Mouse (Mus musculus): ENCODE measurements around the gene Gm8024. TPM values are rescaled to one million over a fixed set of nuclear protein-coding genes. Genes with fewer than 3 reads are reported as not detected.

Gm8024 gene
- not detected for polyA plus RNA-seq (2017; shearing (Covaris generic))

DNA sequence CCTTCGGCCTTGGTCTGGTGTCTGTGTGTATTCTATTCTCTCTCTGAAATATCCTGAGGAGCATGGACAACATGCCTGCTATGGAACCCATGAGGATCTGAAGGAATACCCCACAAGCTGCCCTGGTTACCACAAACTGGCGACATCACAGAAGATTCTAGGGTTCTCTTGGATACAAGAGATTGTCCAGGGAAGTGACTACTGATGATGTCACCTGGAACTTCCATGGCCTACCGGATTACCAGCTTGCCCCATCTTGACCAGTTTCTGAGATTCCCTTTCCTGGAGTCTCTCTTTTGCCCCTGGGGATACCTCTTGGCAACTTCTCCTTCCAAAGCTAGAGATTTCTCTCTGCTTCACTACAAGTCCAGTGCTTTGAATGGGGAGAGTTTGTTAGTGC is at the start of gene Gm8024:
Gm8024 (minus strand) TSS at position 101 of the 400 bp plus-strand sequence.

DNA sequence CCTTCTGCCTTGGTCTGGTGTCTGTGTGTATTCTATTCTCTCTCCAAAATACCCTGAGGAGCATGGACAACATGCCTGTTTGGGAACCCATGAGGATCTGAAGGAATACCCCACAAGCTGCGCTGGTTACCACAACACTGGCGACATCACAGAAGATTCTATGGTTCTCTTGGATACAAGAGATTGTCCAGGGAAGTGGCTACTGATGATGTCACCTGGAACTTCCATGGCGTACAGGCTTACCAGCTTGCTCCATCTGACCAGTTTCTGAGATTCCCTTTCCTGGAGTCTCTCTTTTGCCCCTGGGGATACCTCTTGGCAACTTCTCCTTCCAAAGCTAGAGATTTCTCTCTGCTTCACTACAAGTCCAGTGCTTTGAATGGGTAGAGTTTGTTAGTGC is 21.8 kb downstream of the Gm8024 start, which contains the start of gene Gm8020:
Gm8020 (minus strand) TSS at position 101 of the 400 bp plus-strand sequence.

Other genes starting within 250 kb of the Gm8024 start
- gene Gm9611, start 226.9 kb downstream of the Gm8024 start, polyA plus RNA-seq (2017; shearing (Covaris generic)) = not detected
- gene Gm7995, start 214.1 kb downstream of the Gm8024 start, polyA plus RNA-seq (2017; shearing (Covaris generic)) = not detected
- gene Gm8005, start 84.6 kb downstream of the Gm8024 start, polyA plus RNA-seq (2017; shearing (Covaris generic)) = not detected
- not detected for gene Gm8011, start 60.4 kb downstream of the Gm8024 start, polyA plus RNA-seq (2017; shearing (Covaris generic))
- not detected for gene Gm8020, start 21.9 kb downstream of the Gm8024 start, polyA plus RNA-seq (2017; shearing (Covaris generic))
- gene Gm17124, start 75.6 kb upstream of the Gm8024 start, polyA plus RNA-seq (2017; shearing (Covaris generic)) = not detected
- not detected for gene Gm3633, start 117.6 kb upstream of the Gm8024 start, polyA plus RNA-seq (2017; shearing (Covaris generic))
- not detected for gene Gm10378, start 131.7 kb upstream of the Gm8024 start, polyA plus RNA-seq (2017; shearing (Covaris generic))
- gene Gm3015, start 244.5 kb upstream of the Gm8024 start, polyA plus RNA-seq (2017; shearing (Covaris generic)) = not detected